Mouse (Mus musculus) bone marrow, adult 2 months (tissue): ENCODE results near the gene Pitx3.

Source experiments
- CTCF ChIP-seq: fragments of 200-500 bp; IDR thresholded peaks from 2 replicates; pipeline ENCODE4 v1.5.1; 2011; ENCODE audit warnings: low read length, control low read depth; ENCODE audit not compliant: control insufficient read depth, insufficient read depth
- POLR2A ChIP-seq: fragments of 200-500 bp; IDR thresholded peaks from 2 replicates; pipeline ENCODE4 v1.6.1; 2011; ENCODE audit warnings: low read depth, mild to moderate bottlenecking, control low read depth, low read length, borderline replicate concordance; ENCODE audit not compliant: control insufficient read depth

DNA sequence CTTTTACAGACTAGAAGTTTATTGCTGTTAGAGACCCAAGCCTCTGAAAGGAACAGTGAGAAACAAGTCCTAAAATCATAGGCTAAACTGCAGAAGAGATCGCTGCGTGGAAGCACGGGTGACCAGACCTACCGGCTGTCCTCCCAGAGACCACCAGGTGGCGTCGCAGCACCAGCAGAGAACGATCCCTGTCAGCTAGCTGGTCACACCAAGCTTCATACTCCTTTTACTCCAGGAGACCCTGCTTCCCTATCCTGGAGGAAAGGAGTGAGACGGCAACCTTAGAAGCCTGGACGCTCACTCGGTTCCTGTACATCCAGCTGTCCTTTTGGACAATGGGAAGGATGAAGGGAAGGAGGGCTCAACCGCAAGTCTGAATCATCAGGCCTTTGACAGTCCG, 12.8 kb downstream of the Pitx3 start:
- TF ChIP-seq CTCF = peak; percentile 95
- TF ChIP-seq POLR2A = no peak
